Mouse (Mus musculus): ENCODE measurements around the gene Impg2.
A peak's percentile ranks its signal among the peaks of the same experiment; 100 is the strongest.

The Impg2 gene

GRCm38 (mm10) chr16:56204051-56204450, at the start of gene Impg2:
Gene Impg2 (plus strand): TSS chr16:56204313.
- no peak for DNase-seq

GRCm38 (mm10) chr16:56163466-56163865, 40.6 kb upstream of the Impg2 start:
- DNase-seq: no peak

- no peak for DNase-seq
Measured at GRCm38 (mm10) chr16:56170247-56170646, 33.9 kb upstream of the Impg2 start.

GRCm38 (mm10) chr16:56175867-56176581, 28.1 kb upstream of the Impg2 start:
- DNase-seq: peak; percentile 28

GRCm38 (mm10) chr16:56186863-56187262, 17.2 kb upstream of the Impg2 start:
- no peak for DNase-seq

- no peak for DNase-seq
Measured at GRCm38 (mm10) chr16:56188198-56188597, 15.9 kb upstream of the Impg2 start.

GRCm38 (mm10) chr16:56212740-56213139, 8.6 kb downstream of the Impg2 start:
- no peak for DNase-seq

- no peak for DNase-seq
Measured at GRCm38 (mm10) chr16:56227686-56228085, 23.6 kb downstream of the Impg2 start.

- DNase-seq: no peak
Measured at GRCm38 (mm10) chr16:56229455-56229854, 25.3 kb downstream of the Impg2 start.

- peak; percentile 38 for DNase-seq
Measured at GRCm38 (mm10) chr16:56231300-56231699, 27.2 kb downstream of the Impg2 start.

- no peak for DNase-seq
Measured at GRCm38 (mm10) chr16:56232736-56233135, 28.6 kb downstream of the Impg2 start.

- no peak for DNase-seq
Measured at GRCm38 (mm10) chr16:56246031-56246430, 41.9 kb downstream of the Impg2 start.

GRCm38 (mm10) chr16:56273917-56274316, 69.8 kb downstream of the Impg2 start:
- DNase-seq: no peak

- no peak for DNase-seq
Measured at GRCm38 (mm10) chr16:56279060-56279459, 74.9 kb downstream of the Impg2 start.

GRCm38 (mm10) chr16:56279752-56280151, 75.6 kb downstream of the Impg2 start:
- DNase-seq: no peak

GRCm38 (mm10) chr16:56281336-56281735, 77.2 kb downstream of the Impg2 start:
- DNase-seq: no peak

GRCm38 (mm10) chr16:56283330-56283729, 79.2 kb downstream of the Impg2 start:
- DNase-seq: no peak

GRCm38 (mm10) chr16:56283873-56284272, 79.8 kb downstream of the Impg2 start:
- no peak for DNase-seq

GRCm38 (mm10) chr16:56286076-56286475, 82.0 kb downstream of the Impg2 start:
- no peak for DNase-seq

- DNase-seq: no peak
Measured at GRCm38 (mm10) chr16:56286977-56287376, 82.9 kb downstream of the Impg2 start.

GRCm38 (mm10) chr16:56294887-56295286, 90.8 kb downstream of the Impg2 start:
- no peak for DNase-seq

- no peak for DNase-seq
Measured at GRCm38 (mm10) chr16:56295888-56296648, 92.0 kb downstream of the Impg2 start.

- DNase-seq: no peak
Measured at GRCm38 (mm10) chr16:56298248-56298647, 94.1 kb downstream of the Impg2 start.

GRCm38 (mm10) chr16:56298836-56299235, 94.7 kb downstream of the Impg2 start:
- DNase-seq: no peak
